Mouse (Mus musculus) E14TG2a.4 (cell line): ENCODE data around the gene Cyb5d1.

Experiments
- CTCF ChIP-seq: conservative IDR thresholded peaks from 2 replicates; pipeline ENCODE4 v1.5.1; 2014; ENCODE audit warnings: low read length
- POU5F1 ChIP-seq: IDR thresholded peaks from 2 replicates; pipeline ENCODE4 v1.6.1; 2014; ENCODE audit warnings: low read length, borderline replicate concordance

- no peak for TF ChIP-seq CTCF
- no peak for TF ChIP-seq POU5F1
Measured at GRCm38 (mm10) chr11:69379600-69379999, 15.8 kb downstream of the Cyb5d1 start.
